Mouse (Mus musculus): ENCODE measurements around the gene 1700001P01Rik. TPM values are rescaled to one million over a fixed set of nuclear protein-coding genes. Genes with fewer than 3 reads are reported as not detected.
"Not testable (repeated sequence)": the region's sequence is repeated elsewhere in the genome, so short reads cannot be mapped to it uniquely, and the experiment has no call there.

The 1700001P01Rik gene
- polyA plus RNA-seq, 1 experiment from 2014 or later = 0.31 TPM

DNA sequence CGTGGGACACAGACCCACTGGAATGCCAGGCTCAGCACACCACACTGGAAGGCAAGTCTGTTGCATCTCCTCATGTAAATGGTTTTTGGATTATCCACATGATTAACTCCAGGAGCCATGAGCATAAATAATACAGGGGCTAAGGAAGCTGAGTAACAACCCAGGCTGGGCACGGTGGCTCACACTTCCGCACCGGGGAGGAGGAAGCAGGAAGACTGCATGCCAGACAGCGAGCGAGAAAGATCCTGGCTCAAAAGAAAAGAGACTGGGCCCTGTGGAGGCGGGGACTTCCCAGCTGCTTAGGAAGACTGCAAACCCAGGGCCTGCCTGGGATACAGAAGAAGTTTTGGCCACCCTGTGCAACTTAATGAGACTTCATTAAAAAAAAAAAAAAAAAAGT is 35.5 kb downstream of the 1700001P01Rik start:
- H3K27me3 ChIP-seq = no peaks in the 10 kb centered on the region
- H3K9me3 ChIP-seq = no peaks in the 10 kb centered on the region
- WGBS = 52% methylated on average over 7 of the region's 7 CpGs
- no peak overlapping the region for H3K9ac ChIP-seq (replicated peaks)
- no peak overlapping the region for H3K4me2 ChIP-seq (replicated peaks)
- H3K4me1 ChIP-seq = peaks cover 24% of the 10 kb centered on the region
- ATAC-seq (ENCODE audit: low FRiP score, low read depth) = no peak
- no peak overlapping the region for H3K4me3 ChIP-seq
- H3K36me3 ChIP-seq = no peaks in the 10 kb centered on the region
- no peak overlapping the region; the same call in 1 of the 2 replicates for H3K27ac ChIP-seq (replicated peaks)

DNA sequence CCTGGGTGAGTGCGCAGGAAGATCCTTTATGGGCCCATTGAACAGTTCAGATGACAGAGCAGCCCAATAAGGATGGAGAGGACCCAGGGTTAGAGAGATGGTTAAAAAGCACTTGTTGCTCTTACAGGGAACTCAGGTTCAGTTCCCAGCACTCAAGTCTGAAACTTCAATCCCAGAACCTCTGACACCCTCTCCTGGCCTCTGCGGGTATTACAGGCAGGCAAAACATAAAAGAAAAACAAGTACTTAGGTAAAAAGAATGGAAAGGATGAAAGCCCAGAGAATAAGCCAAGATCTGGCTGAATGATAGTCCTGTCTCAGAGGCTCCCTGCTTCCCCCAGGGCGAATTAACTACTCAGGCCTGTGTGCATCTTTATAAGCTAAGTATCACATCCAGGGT is 36.6 kb downstream of the 1700001P01Rik start:
- Histone ChIP-seq H3K27me3 (no peaks in the 10 kb centered on the region), H3K4me1 (peaks cover 24% of the 10 kb centered on the region), H3K9me3 (no peaks in the 10 kb centered on the region), H3K36me3 (no peaks in the 10 kb centered on the region), H3K9ac (replicated peaks) (no peak overlapping the region), H3K4me2 (replicated peaks) (no peak overlapping the region), H3K27ac (replicated peaks) (no peak overlapping the region), H3K4me3 (no peak overlapping the region)
- 90% methylated on average over 3 of the region's 3 CpGs for WGBS
- ATAC-seq (ENCODE audit: low FRiP score, low read depth) = no peak

DNA sequence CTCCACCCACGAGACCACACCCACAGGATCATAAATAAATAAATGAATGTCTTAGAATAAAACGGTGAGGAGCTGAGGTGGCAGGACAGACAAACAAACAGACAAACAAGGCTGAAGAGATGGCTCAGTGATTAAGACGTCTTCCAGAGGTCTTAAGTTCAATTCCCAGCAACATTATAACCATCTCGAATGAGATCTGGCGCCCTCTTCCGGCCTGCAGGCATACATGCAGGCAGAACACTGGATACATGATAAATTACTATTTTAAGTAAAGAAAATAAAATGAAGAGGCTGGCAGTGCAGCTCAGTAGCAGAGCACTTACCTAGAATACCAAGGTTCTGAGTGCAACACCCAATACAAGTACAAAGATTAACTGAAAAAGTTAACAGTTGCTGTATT is 37.0 kb downstream of the 1700001P01Rik start:
- H3K36me3 ChIP-seq = no peaks in the 10 kb centered on the region
- H3K4me2 ChIP-seq (replicated peaks) = no peak overlapping the region
- H3K4me1 ChIP-seq = peaks cover 21% of the 10 kb centered on the region
- no peaks in the 10 kb centered on the region for H3K9me3 ChIP-seq
- H3K27me3 ChIP-seq = no peaks in the 10 kb centered on the region
- 70% methylated on average over 6 of the region's 6 CpGs for WGBS
- ATAC-seq (ENCODE audit: low FRiP score, low read depth) = no peak
- H3K9ac ChIP-seq (replicated peaks) = no peak overlapping the region
- no peak overlapping the region for H3K27ac ChIP-seq (replicated peaks)
- no peak overlapping the region for H3K4me3 ChIP-seq

DNA sequence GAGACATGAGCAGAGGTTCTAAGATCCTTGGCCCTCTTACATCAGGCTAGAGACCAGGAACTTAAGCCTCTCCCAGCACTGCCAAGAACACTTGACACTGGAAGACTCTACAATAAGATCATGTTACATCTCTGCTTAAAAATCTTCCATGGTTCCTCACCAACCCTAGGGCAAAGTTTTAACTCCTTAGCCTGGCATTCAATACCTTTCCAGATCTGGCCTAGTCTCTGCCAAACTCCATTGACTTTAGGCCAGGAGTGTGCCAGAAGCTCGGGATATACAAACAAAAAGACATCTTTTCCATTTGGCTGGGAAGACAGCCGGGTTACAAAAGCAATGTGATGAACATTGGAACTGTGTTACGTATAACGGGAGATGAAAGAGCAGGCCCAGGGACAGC is 38.1 kb downstream of the 1700001P01Rik start:
- 82% methylated on average over 4 of the region's 4 CpGs for WGBS
- ATAC-seq (ENCODE audit: low FRiP score, low read depth) = no peak

GRCm38 (mm10) chr11:97736645-97737044 is 39.1 kb downstream of the 1700001P01Rik start:
- H3K27me3 ChIP-seq = no peaks in the 10 kb centered on the region
- no peak overlapping the region for H3K9ac ChIP-seq (replicated peaks)
- 91% methylated on average over 5 of the region's 5 CpGs for WGBS
- no peak for ATAC-seq (ENCODE audit: low FRiP score, low read depth)
- H3K27ac ChIP-seq (replicated peaks) = no peak overlapping the region
- H3K9me3 ChIP-seq = no peaks in the 10 kb centered on the region
- H3K4me1 ChIP-seq = peaks cover 4% of the 10 kb centered on the region; the same call in 1 of the 2 replicates
- H3K36me3 ChIP-seq = peaks cover 6% of the 10 kb centered on the region; the same call in 1 of the 2 replicates
- H3K4me2 ChIP-seq (replicated peaks) = no peak overlapping the region
- H3K4me3 ChIP-seq = no peak overlapping the region

More for the DNA sequence above, 38.1 kb downstream of the 1700001P01Rik start:
- H3K27me3 ChIP-seq = no peaks in the 10 kb centered on the region
- no peak overlapping the region for H3K9ac ChIP-seq (replicated peaks)
- H3K4me3 ChIP-seq = no peak overlapping the region
- H3K36me3 ChIP-seq = no peaks in the 10 kb centered on the region
- H3K4me2 ChIP-seq (replicated peaks) = no peak overlapping the region
- H3K9me3 ChIP-seq = no peaks in the 10 kb centered on the region
- H3K4me1 ChIP-seq = peaks cover 10% of the 10 kb centered on the region
- no peak overlapping the region for H3K27ac ChIP-seq (replicated peaks)

- H3K4me1 ChIP-seq; H3K27me3 ChIP-seq; H3K4me2 ChIP-seq (replicated peaks); ATAC-seq (ENCODE audit: low FRiP score, low read depth); H3K4me3 ChIP-seq; H3K9me3 ChIP-seq; H3K27ac ChIP-seq (replicated peaks); H3K9ac ChIP-seq (replicated peaks): not testable (repeated sequence)
- WGBS = 89% methylated on average over 5 of the region's 5 CpGs
- H3K36me3 ChIP-seq = peaks cover 21% of the 10 kb centered on the region
These were observed 40.9 kb downstream of the 1700001P01Rik start for GRCm38 (mm10) chr11:97734810-97735209.

- H3K9ac ChIP-seq (replicated peaks) = no peak overlapping the region
- H3K36me3 ChIP-seq = peaks cover 32% of the 10 kb centered on the region
- H3K4me2 ChIP-seq (replicated peaks) = no peak overlapping the region
- 56% methylated on average over 10 of the region's 10 CpGs for WGBS
- H3K27ac ChIP-seq (replicated peaks) = no peak overlapping the region
- H3K4me3 ChIP-seq = no peak overlapping the region
- no peaks in the 10 kb centered on the region for H3K27me3 ChIP-seq
- no peak for ATAC-seq (ENCODE audit: low FRiP score, low read depth)
- no peaks in the 10 kb centered on the region for H3K9me3 ChIP-seq
- H3K4me1 ChIP-seq = no peaks in the 10 kb centered on the region
These were observed 42.0 kb downstream of the 1700001P01Rik start for GRCm38 (mm10) chr11:97733689-97734088.

DNA sequence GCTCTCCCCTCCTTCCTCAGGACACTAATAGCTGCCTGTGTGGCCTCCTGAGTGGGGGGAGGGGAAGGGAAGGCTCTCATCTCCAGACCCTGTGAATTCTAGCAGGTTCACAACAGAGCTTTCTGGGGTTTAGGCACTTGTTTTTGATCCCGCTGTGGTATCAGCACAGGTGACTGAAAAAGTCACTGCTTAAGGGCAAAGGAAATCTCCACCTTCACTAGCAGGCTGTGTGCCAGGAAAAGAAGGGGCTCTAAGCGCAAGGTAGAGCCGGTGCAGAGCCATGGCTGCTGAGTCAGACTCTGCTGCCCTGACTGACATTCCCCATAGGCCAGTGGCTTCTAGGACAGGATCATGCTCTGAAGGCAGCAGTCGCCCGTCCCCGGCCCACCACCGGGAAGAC is 47.0 kb downstream of the 1700001P01Rik start:
- peaks cover 80% of the 10 kb centered on the region for H3K36me3 ChIP-seq
- no peak for ATAC-seq (ENCODE audit: low FRiP score, low read depth)
- no peak overlapping the region for H3K27ac ChIP-seq (replicated peaks)
- no peak overlapping the region for H3K4me3 ChIP-seq
- no peaks in the 10 kb centered on the region for H3K27me3 ChIP-seq
- no peak overlapping the region for H3K4me2 ChIP-seq (replicated peaks)
- no peaks in the 10 kb centered on the region for H3K4me1 ChIP-seq
- 84% methylated on average over 7 of the region's 7 CpGs for WGBS
- no peak overlapping the region for H3K9ac ChIP-seq (replicated peaks)
- no peaks in the 10 kb centered on the region for H3K9me3 ChIP-seq

DNA sequence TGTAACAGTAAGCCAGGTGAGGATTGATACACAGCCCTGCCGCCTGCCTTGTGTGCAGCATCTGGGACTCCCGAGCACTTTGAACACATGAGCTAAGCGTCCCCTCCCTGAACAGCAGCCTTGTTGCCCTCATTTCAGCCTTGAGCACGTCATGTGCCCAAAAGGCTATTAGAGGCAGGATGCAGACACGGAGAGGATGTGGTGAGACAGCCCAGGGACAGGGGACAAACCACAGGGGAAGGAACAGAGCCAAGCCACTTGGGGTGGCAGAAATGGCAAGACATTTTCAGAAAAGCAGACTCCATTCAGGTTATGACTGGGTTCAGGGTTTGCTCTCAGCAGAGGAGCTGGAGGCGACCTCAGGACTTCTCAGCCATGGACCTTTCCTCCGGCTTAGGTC is 47.4 kb downstream of the 1700001P01Rik start:
- peaks cover 84% of the 10 kb centered on the region for H3K36me3 ChIP-seq
- 88% methylated on average over 7 of the region's 7 CpGs for WGBS

DNA sequence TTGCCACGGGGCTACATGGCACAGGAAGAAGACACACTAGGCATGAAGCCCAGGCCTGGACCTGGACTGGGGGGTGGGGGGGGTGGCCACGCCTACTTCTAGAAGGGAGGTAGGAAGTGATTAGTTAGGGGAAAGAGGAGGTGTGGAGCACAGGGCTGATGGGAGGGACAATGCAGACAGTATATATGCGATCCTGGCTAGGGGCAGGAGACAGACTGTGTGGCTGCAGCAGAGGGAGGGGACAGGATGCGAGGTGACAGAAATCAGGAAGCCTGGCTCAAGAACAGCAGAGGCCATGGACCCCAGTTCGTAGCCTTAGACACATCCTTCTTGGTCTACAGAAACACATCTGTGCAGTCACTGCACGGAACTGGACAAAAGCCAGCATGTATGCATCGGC is 52.0 kb downstream of the 1700001P01Rik start:
- Histone ChIP-seq H3K27ac (replicated peaks) (no peak overlapping the region), H3K27me3 (no peaks in the 10 kb centered on the region), H3K9ac (replicated peaks) (no peak overlapping the region), H3K4me1 (no peaks in the 10 kb centered on the region), H3K36me3 (peaks cover 97% of the 10 kb centered on the region), H3K4me2 (replicated peaks) (no peak overlapping the region), H3K4me3 (no peak overlapping the region), H3K9me3 (peaks cover 6% of the 10 kb centered on the region; the same call in 1 of the 2 replicates)
- no peak for ATAC-seq (ENCODE audit: low FRiP score, low read depth)
- WGBS = 91% methylated on average over 7 of the region's 7 CpGs

More for the DNA sequence above, 47.4 kb downstream of the 1700001P01Rik start:
- H3K27me3 ChIP-seq = no peaks in the 10 kb centered on the region
- H3K9ac ChIP-seq (replicated peaks) = no peak overlapping the region
- no peaks in the 10 kb centered on the region for H3K9me3 ChIP-seq
- no peak overlapping the region for H3K27ac ChIP-seq (replicated peaks)
- H3K4me1 ChIP-seq = no peaks in the 10 kb centered on the region
- H3K4me2 ChIP-seq (replicated peaks) = no peak overlapping the region
- no peak for ATAC-seq (ENCODE audit: low FRiP score, low read depth)
- no peak overlapping the region for H3K4me3 ChIP-seq

Small RNA genes lying within 50 kb of the gene (microRNA-seq; reads per million reads assigned to microRNA genes)
- 0.93 reads per million for gene Mir8102

Other genes starting within 250 kb of the 1700001P01Rik start
- 6.5 and 7.3 TPM in 2 replicates for gene Srcin1, start 199.7 kb downstream of the 1700001P01Rik start, polyA plus RNA-seq (2016; fragmentation: Nextera tagmentation; extraction: Ambion mirVana)
- gene Epop, start 146.2 kb downstream of the 1700001P01Rik start, polyA plus RNA-seq (2016; fragmentation: Nextera tagmentation; extraction: Ambion mirVana) = 14.2 and 16.2 TPM in 2 replicates
- 3.0 and 3.2 TPM in 2 replicates for gene Mllt6, start 112.5 kb downstream of the 1700001P01Rik start, polyA plus RNA-seq (2016; fragmentation: Nextera tagmentation; extraction: Ambion mirVana)
- 12.4 and 13.5 TPM in 2 replicates for gene Cisd3, start 90.1 kb downstream of the 1700001P01Rik start, polyA plus RNA-seq (2016; fragmentation: Nextera tagmentation; extraction: Ambion mirVana)
- 16.5 and 20.0 TPM in 2 replicates for gene Pcgf2, start 75.4 kb downstream of the 1700001P01Rik start, polyA plus RNA-seq (2016; fragmentation: Nextera tagmentation; extraction: Ambion mirVana)
- gene Psmb3, start 72.5 kb downstream of the 1700001P01Rik start, polyA plus RNA-seq (2016; fragmentation: Nextera tagmentation; extraction: Ambion mirVana) = 450 and 456 TPM in 2 replicates
- gene Pip4k2b, start 31.2 kb downstream of the 1700001P01Rik start, polyA plus RNA-seq (2016; fragmentation: Nextera tagmentation; extraction: Ambion mirVana) = 2.7 and 3.3 TPM in 2 replicates
- gene Cwc25, start 9.4 kb downstream of the 1700001P01Rik start, polyA plus RNA-seq (2016; fragmentation: Nextera tagmentation; extraction: Ambion mirVana) = 22.3 and 24.4 TPM in 2 replicates
- 370 and 378 TPM in 2 replicates for gene Rpl23, start 6.5 kb upstream of the 1700001P01Rik start, polyA plus RNA-seq (2016; fragmentation: Nextera tagmentation; extraction: Ambion mirVana)
- gene Lasp1, start 23.1 kb upstream of the 1700001P01Rik start, polyA plus RNA-seq (2016; fragmentation: Nextera tagmentation; extraction: Ambion mirVana) = 102 and 106 TPM in 2 replicates
- 14.2 and 15.8 TPM in 2 replicates for gene B230217C12Rik, start 64.9 kb upstream of the 1700001P01Rik start, polyA plus RNA-seq (2016; fragmentation: Nextera tagmentation; extraction: Ambion mirVana)
- 0.54 and 0.71 TPM in 2 replicates for gene Fbxo47, start 108.2 kb upstream of the 1700001P01Rik start, polyA plus RNA-seq (2016; fragmentation: Nextera tagmentation; extraction: Ambion mirVana)
- 0.34 and 0.48 TPM in 2 replicates for gene Plxdc1, start 210.5 kb upstream of the 1700001P01Rik start, polyA plus RNA-seq (2016; fragmentation: Nextera tagmentation; extraction: Ambion mirVana)
- gene Arl5c, start 220.3 kb upstream of the 1700001P01Rik start, polyA plus RNA-seq (2016; fragmentation: Nextera tagmentation; extraction: Ambion mirVana) = 6.3 and 7.4 TPM in 2 replicates
- gene Cacnb1, start 247.1 kb upstream of the 1700001P01Rik start, polyA plus RNA-seq (2016; fragmentation: Nextera tagmentation; extraction: Ambion mirVana) = 34.3 and 35.2 TPM in 2 replicates